8 mouse cellular contexts compared by ENCODE assay signal in genomic region chr1:120468891-120469290, GRCm38 (mm10). TPM values are rescaled to one million over a fixed set of nuclear protein-coding genes. Genes with fewer than 3 reads are reported as not detected.
DNase-seq lines count a peak whose midpoint lies in the region; ATAC-seq and TF ChIP-seq lines count a peak whose summit lies in the region.

No protein-coding gene starts in this region.

- H3K9me3 ChIP-seq in lung, embryonic 14.5 days (ENCODE audit: low read depth, low read length) = no peaks in the 10 kb centered on the region

- no peak overlapping the region for H3K27ac ChIP-seq in thymus, adult 2 months (ENCODE audit: control insufficient read depth, insufficient read depth, low read length)
- no peak overlapping the region for H3K27ac ChIP-seq in lung, embryonic 14.5 days (ENCODE audit: low read depth)

- no peaks in the 10 kb centered on the region for H3K27me3 ChIP-seq in thymus, adult 2 months (ENCODE audit: control insufficient read depth, insufficient read depth, low read length)
- H3K27me3 ChIP-seq in lung, embryonic 14.5 days (ENCODE audit: insufficient read depth, low read length) = no peaks in the 10 kb centered on the region

- no peak overlapping the region for H3K9ac ChIP-seq in lung, embryonic 14.5 days

- ATAC-seq in lung, embryonic 14.5 days (ENCODE audit: insufficient read depth) = no peak

- H3K4me1 ChIP-seq in thymus, adult 2 months (replicated peaks; ENCODE audit: control insufficient read depth, insufficient read depth, low read length) = peaks cover 3% of the 10 kb centered on the region; the same call in 1 of the 2 replicates
- H3K4me1 ChIP-seq in lung, embryonic 14.5 days (ENCODE audit: insufficient read depth) = no peaks in the 10 kb centered on the region

- no peak for TF ChIP-seq CTCF in thymus, adult 2 months (IDR thresholded peaks at IDR 0.05; ENCODE audit: borderline replicate concordance, control insufficient read depth, extremely low read depth, insufficient read depth, low read length, poor library complexity)
- peak; percentile 77 for TF ChIP-seq CTCF in lung, embryonic 14.5 days (IDR thresholded peaks at IDR 0.05; ENCODE audit: low read depth)

- WGBS in thymus, adult 2 months = 25% methylated on average over 15 of the region's 15 CpGs
- WGBS in lung, embryonic 14.5 days = 13% methylated on average over 15 of the region's 15 CpGs

- no peak overlapping the region for H3K4me3 ChIP-seq in thymus, adult 2 months (ENCODE audit: control insufficient read depth, insufficient read depth, low read length)
- no peak overlapping the region for H3K4me3 ChIP-seq in lung, embryonic 14.5 days (ENCODE audit: low read depth, low read length)

- H3K4me2 ChIP-seq in lung, embryonic 14.5 days = no peak overlapping the region

- H3K36me3 ChIP-seq in thymus, adult 2 months (ENCODE audit: control insufficient read depth, insufficient read depth, low read length) = no peaks in the 10 kb centered on the region
- H3K36me3 ChIP-seq in lung, embryonic 14.5 days (ENCODE audit: insufficient read depth) = no peaks in the 10 kb centered on the region

- TF ChIP-seq POLR2A in thymus, adult 2 months (IDR thresholded peaks at IDR 0.05; ENCODE audit: control insufficient read depth, extremely low read depth, insufficient read depth, low read length, poor library complexity) = no peak

- DNase-seq in thymus, adult 2 months = peak; percentile 16
- DNase-seq in thymus, adult 18-20 months = no peak
- DNase-seq in adrenal gland, postnatal 4 days (ENCODE audit: low spot score in 2 of 2) = peak; percentile 11 to 40
- peak; percentile 13 to 29 for DNase-seq in frontal cortex, postnatal 36 days (ENCODE audit: low spot score in 2 of 2)
- peak; percentile 64 for DNase-seq in kidney, postnatal 10 days
- DNase-seq in lung, embryonic 14.5 days = peak; percentile 65
- DNase-seq in right cerebral cortex, postnatal 10 days (ENCODE audit: low spot score in 2 of 2) = peak; percentile 31 to 52
- DNase-seq in cerebellum, adult 9-11 months = no peak

RNA-seq across cellular contexts. Expression of gene Marco, which starts 35.9 kb away (rescaled TPM):
- 0.36 and 2.1 TPM in 2 replicates for polyA plus RNA-seq in thymus, adult 2 months (2012; rRNA removed)
- 1 to 10 TPM; 3.2 to 4.4 TPM for total RNA-seq in adrenal gland, postnatal 4 days (2021)
- 0.09 TPM in 1 of 2 replicates, not detected in the other for polyA plus RNA-seq in lung, embryonic 14.5 days (2014; fragmentation: Nextera tagmentation; extraction: Ambion mirVana)

Comparison
In these comparisons a context has a peak if more than half of its experiments do, and no peak if none do; other contexts are left out.
1. DNase-seq: peak in thymus, adult 2 months (single experiment), adrenal gland, postnatal 4 days (2 of 2), frontal cortex, postnatal 36 days (2 of 2), kidney, postnatal 10 days (single experiment), lung, embryonic 14.5 days (single experiment) and right cerebral cortex, postnatal 10 days (2 of 2); none in thymus, adult 18-20 months (0 of 2) and cerebellum, adult 9-11 months (single experiment).